Mouse (Mus musculus): ENCODE results near the gene Gm26602.

- TF ChIP-seq POLR2A (IDR thresholded peaks at IDR 0.05; ENCODE audit: extremely low read depth, insufficient read depth, low read length) (no peak), CTCF (IDR thresholded peaks at IDR 0.05; ENCODE audit: extremely low read depth, insufficient read depth, low read length) (no peak)
Measured at GRCm38 (mm10) chr10:79921572-79921971, 10.9 kb downstream of the Gm26602 start.

All from cortical plate, adult 2 months (tissue).